Mouse (Mus musculus): ENCODE measurements around the gene Abca2. TPM values are rescaled to one million over a fixed set of nuclear protein-coding genes. Genes with fewer than 3 reads are reported as not detected.

Gene Abca2
- 4.8 and 4.9 TPM in 2 replicates for polyA plus RNA-seq (2014; fragmentation: Nextera tagmentation; extraction: Ambion mirVana)

GRCm38 (mm10) chr2:25428442-25429236 lies at the start of gene Abca2:
TSS of gene Abca2 (plus strand) at chr2:25428703.
- Histone ChIP-seq H3K9me3 (ENCODE audit: control insufficient read depth, low read length) (no peaks in the 10 kb centered on the region), H3K36me3 (ENCODE audit: control insufficient read depth, insufficient read depth, low read length) (no peaks in the 10 kb centered on the region), H3K27me3 (replicated peaks; ENCODE audit: control insufficient read depth, insufficient read depth, low read length) (peaks cover 20% of the 10 kb centered on the region), H3K4me2 (ENCODE audit: low read length) (peak within 1 kb of the TSS; percentile 82), H3K9ac (ENCODE audit: low read length) (peak within 1 kb of the TSS; percentile 66), H3K4me3 (ENCODE audit: low read depth, low read length) (peak within 1 kb of the TSS; percentile 62), H3K27ac (ENCODE audit: low read depth) (no peak within 1 kb of the TSS), H3K4me1 (replicated peaks; ENCODE audit: control insufficient read depth, insufficient read depth, low read length) (no peaks in the 10 kb centered on the region)
- DNase-seq (ENCODE audit: low spot score) (peak; percentile 90), ATAC-seq (replicated peaks; ENCODE audit: low FRiP score, low TSS enrichment, low read depth) (peak; percentile 88)
- WGBS, result under 1% methylated on average over 75 of the region's 89 CpGs

GRCm38 (mm10) chr2:25384492-25384891 lies 44.0 kb upstream of the Abca2 start:
- no peaks in the 10 kb centered on the region for H3K9me3 ChIP-seq (ENCODE audit: control insufficient read depth, low read length)
- no peaks in the 10 kb centered on the region for H3K36me3 ChIP-seq (ENCODE audit: control insufficient read depth, insufficient read depth, low read length)
- DNase-seq (ENCODE audit: low spot score), result no peak
- H3K27ac ChIP-seq (ENCODE audit: low read depth), result no peak overlapping the region
- WGBS, result 65% methylated on average over 5 of the region's 5 CpGs
- H3K4me3 ChIP-seq (ENCODE audit: low read depth, low read length), result no peak overlapping the region
- ATAC-seq (replicated peaks; ENCODE audit: low FRiP score, low TSS enrichment, low read depth), result no peak
- H3K27me3 ChIP-seq (replicated peaks; ENCODE audit: control insufficient read depth, insufficient read depth, low read length), result no peaks in the 10 kb centered on the region
- H3K9ac ChIP-seq (ENCODE audit: low read length), result no peak overlapping the region
- no peaks in the 10 kb centered on the region for H3K4me1 ChIP-seq (replicated peaks; ENCODE audit: control insufficient read depth, insufficient read depth, low read length)
- no peak overlapping the region for H3K4me2 ChIP-seq (ENCODE audit: low read length)

DNA sequence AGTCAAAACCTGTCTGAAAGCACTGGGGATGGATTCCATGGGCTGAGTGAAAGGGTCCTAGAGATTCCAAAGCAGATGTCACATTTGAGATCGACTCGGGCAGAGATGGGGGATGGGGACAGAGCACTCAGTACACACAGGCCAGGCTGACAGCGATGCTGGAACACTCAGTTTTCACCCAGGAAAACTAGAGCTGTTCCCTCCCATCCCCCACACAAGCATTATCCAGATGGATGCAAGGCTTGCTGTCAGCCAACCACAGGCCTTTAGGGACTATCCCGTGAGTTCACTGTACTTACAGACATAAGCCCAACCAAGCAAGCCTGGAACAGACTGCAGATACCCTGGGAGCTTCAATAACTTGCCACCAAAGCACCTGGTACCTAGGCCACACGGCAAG lies 37.2 kb upstream of the Abca2 start:
- Histone ChIP-seq H3K36me3 (ENCODE audit: control insufficient read depth, insufficient read depth, low read length) (no peaks in the 10 kb centered on the region), H3K27ac (ENCODE audit: low read depth) (no peak overlapping the region), H3K4me3 (ENCODE audit: low read depth, low read length) (no peak overlapping the region), H3K9me3 (ENCODE audit: control insufficient read depth, low read length) (no peaks in the 10 kb centered on the region), H3K27me3 (replicated peaks; ENCODE audit: control insufficient read depth, insufficient read depth, low read length) (peaks cover 18% of the 10 kb centered on the region), H3K4me2 (ENCODE audit: low read length) (no peak overlapping the region), H3K9ac (ENCODE audit: low read length) (no peak overlapping the region), H3K4me1 (replicated peaks; ENCODE audit: control insufficient read depth, insufficient read depth, low read length) (peaks cover 12% of the 10 kb centered on the region)
- ATAC-seq (replicated peaks; ENCODE audit: low FRiP score, low TSS enrichment, low read depth) (no peak), DNase-seq (ENCODE audit: low spot score) (no peak)
- WGBS, result 64% methylated on average over 5 of the region's 5 CpGs

- H3K27ac ChIP-seq (ENCODE audit: low read depth), result no peak overlapping the region; the same call in 1 of the 2 replicates
- DNase-seq (ENCODE audit: low spot score), result no peak
- no peaks in the 10 kb centered on the region for H3K9me3 ChIP-seq (ENCODE audit: control insufficient read depth, low read length)
- WGBS, result 45% methylated on average over 3 of the region's 3 CpGs
- H3K27me3 ChIP-seq (replicated peaks; ENCODE audit: control insufficient read depth, insufficient read depth, low read length), result peaks cover 50% of the 10 kb centered on the region
- no peak overlapping the region for H3K4me2 ChIP-seq (ENCODE audit: low read length)
- no peaks in the 10 kb centered on the region for H3K36me3 ChIP-seq (ENCODE audit: control insufficient read depth, insufficient read depth, low read length)
- no peak overlapping the region for H3K4me3 ChIP-seq (ENCODE audit: low read depth, low read length)
- ATAC-seq (replicated peaks; ENCODE audit: low FRiP score, low TSS enrichment, low read depth), result 0 out of 2 replicates have a peak, but pooled peaks have one; percentile 5
- H3K9ac ChIP-seq (ENCODE audit: low read length), result no peak overlapping the region
- H3K4me1 ChIP-seq (replicated peaks; ENCODE audit: control insufficient read depth, insufficient read depth, low read length), result peaks cover 12% of the 10 kb centered on the region
These were observed 34.0 kb upstream of the Abca2 start for GRCm38 (mm10) chr2:25394281-25395221.

- Histone ChIP-seq H3K27ac (ENCODE audit: low read depth) (no peak within 1 kb of the TSS), H3K27me3 (replicated peaks; ENCODE audit: control insufficient read depth, insufficient read depth, low read length) (peaks cover 63% of the 10 kb centered on the region), H3K9ac (ENCODE audit: low read length) (peak within 1 kb of the TSS; percentile 37), H3K4me2 (ENCODE audit: low read length) (peak within 1 kb of the TSS; percentile 77), H3K9me3 (ENCODE audit: control insufficient read depth, low read length) (no peaks in the 10 kb centered on the region), H3K4me1 (replicated peaks; ENCODE audit: control insufficient read depth, insufficient read depth, low read length) (peaks cover 12% of the 10 kb centered on the region), H3K4me3 (ENCODE audit: low read depth, low read length) (peak within 1 kb of the TSS; percentile 41), H3K36me3 (ENCODE audit: control insufficient read depth, insufficient read depth, low read length) (no peaks in the 10 kb centered on the region)
- WGBS, result 2% methylated on average over 57 of the region's 57 CpGs
- DNase-seq (ENCODE audit: low spot score) (peak; percentile 83), ATAC-seq (replicated peaks; ENCODE audit: low FRiP score, low TSS enrichment, low read depth) (peak; percentile 74)
These were observed 32.5 kb upstream of the Abca2 start, which contains the start of gene Entpd2 for GRCm38 (mm10) chr2:25395721-25396596. TSS of gene Entpd2 (plus strand) at chr2:25395874.

DNA sequence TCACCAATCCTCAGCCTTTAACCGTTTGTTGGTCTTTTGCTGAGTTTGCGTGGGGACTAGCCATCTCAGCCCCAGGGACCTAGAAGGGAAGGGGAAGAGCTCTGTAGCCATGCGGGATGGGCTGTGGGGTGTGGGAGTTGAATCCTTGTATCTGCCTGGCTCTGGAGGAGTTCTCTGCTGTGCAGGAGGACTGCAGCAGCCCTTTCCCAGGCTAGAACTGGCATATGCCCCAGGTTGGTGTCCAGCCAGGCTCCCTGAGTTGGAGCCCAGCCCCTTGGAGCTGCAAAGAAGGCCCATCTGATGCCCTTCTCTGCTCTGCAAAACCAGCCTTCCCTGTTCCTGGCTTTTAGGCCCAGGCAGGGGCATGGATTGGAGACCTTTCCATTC lies 31.9 kb upstream of the Abca2 start:
- Histone ChIP-seq H3K4me1 (replicated peaks; ENCODE audit: control insufficient read depth, insufficient read depth, low read length) (peaks cover 12% of the 10 kb centered on the region), H3K4me3 (ENCODE audit: low read depth, low read length) (peak overlapping the region; percentile 41; the same call in 1 of the 2 replicates), H3K4me2 (ENCODE audit: low read length) (peak overlapping the region; percentile 77), H3K36me3 (ENCODE audit: control insufficient read depth, insufficient read depth, low read length) (no peaks in the 10 kb centered on the region), H3K9ac (ENCODE audit: low read length) (no peak overlapping the region), H3K27ac (ENCODE audit: low read depth) (no peak overlapping the region), H3K9me3 (ENCODE audit: control insufficient read depth, low read length) (no peaks in the 10 kb centered on the region), H3K27me3 (replicated peaks; ENCODE audit: control insufficient read depth, insufficient read depth, low read length) (peaks cover 69% of the 10 kb centered on the region)
- WGBS, result 33% methylated on average over 3 of the region's 3 CpGs
- ATAC-seq (replicated peaks; ENCODE audit: low FRiP score, low TSS enrichment, low read depth) (no peak), DNase-seq (ENCODE audit: low spot score) (no peak)

- Histone ChIP-seq H3K27me3 (replicated peaks; ENCODE audit: control insufficient read depth, insufficient read depth, low read length) (peaks cover 73% of the 10 kb centered on the region), H3K4me1 (replicated peaks; ENCODE audit: control insufficient read depth, insufficient read depth, low read length) (peaks cover 12% of the 10 kb centered on the region), H3K9me3 (ENCODE audit: control insufficient read depth, low read length) (no peaks in the 10 kb centered on the region), H3K36me3 (ENCODE audit: control insufficient read depth, insufficient read depth, low read length) (no peaks in the 10 kb centered on the region), H3K9ac (ENCODE audit: low read length) (no peak overlapping the region), H3K4me3 (ENCODE audit: low read depth, low read length) (no peak overlapping the region), H3K4me2 (ENCODE audit: low read length) (no peak overlapping the region), H3K27ac (ENCODE audit: low read depth) (no peak overlapping the region)
- WGBS, result 43% methylated on average over 1 of the region's 1 CpGs
- DNase-seq (ENCODE audit: low spot score), result no peak
- no peak for ATAC-seq (replicated peaks; ENCODE audit: low FRiP score, low TSS enrichment, low read depth)
These were observed 31.5 kb upstream of the Abca2 start for GRCm38 (mm10) chr2:25397010-25397409.

- no peaks in the 10 kb centered on the region for H3K36me3 ChIP-seq (ENCODE audit: control insufficient read depth, insufficient read depth, low read length)
- H3K4me1 ChIP-seq (replicated peaks; ENCODE audit: control insufficient read depth, insufficient read depth, low read length), result peaks cover 12% of the 10 kb centered on the region
- H3K27me3 ChIP-seq (replicated peaks; ENCODE audit: control insufficient read depth, insufficient read depth, low read length), result peaks cover 84% of the 10 kb centered on the region
- no peak overlapping the region for H3K27ac ChIP-seq (ENCODE audit: low read depth)
- no peaks in the 10 kb centered on the region for H3K9me3 ChIP-seq (ENCODE audit: control insufficient read depth, low read length)
- ATAC-seq (replicated peaks; ENCODE audit: low FRiP score, low TSS enrichment, low read depth), result no peak
- H3K9ac ChIP-seq (ENCODE audit: low read length), result no peak overlapping the region
- 92% methylated on average over 7 of the region's 7 CpGs for WGBS
- no peak for DNase-seq (ENCODE audit: low spot score)
- no peak overlapping the region for H3K4me2 ChIP-seq (ENCODE audit: low read length)
- H3K4me3 ChIP-seq (ENCODE audit: low read depth, low read length), result no peak overlapping the region
These were observed 30.4 kb upstream of the Abca2 start for GRCm38 (mm10) chr2:25398065-25398464.

Measured in intestine, embryonic 14.5 days (tissue).